ENCODE assay signal across 7 mouse cellular contexts in the genomic region with DNA sequence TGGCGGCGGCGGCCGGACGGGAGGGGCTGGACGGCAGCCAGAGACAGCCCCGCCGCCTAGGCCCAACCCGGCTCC. TPM values are rescaled to one million over a fixed set of nuclear protein-coding genes. Genes with fewer than 3 reads are reported as not detected.
A peak's percentile ranks its signal among the peaks of the same experiment; 100 is the strongest.
DNase-seq lines count a peak whose midpoint lies in the region; ATAC-seq and TF ChIP-seq lines count a peak whose summit lies in the region.

TSS of gene Setd3 (minus strand) at position 69 of the 75 bp plus-strand sequence.

- peak within 1 kb of the TSS; percentile 100 for H3K4me3 ChIP-seq in C2C12 (ENCODE audit: insufficient read depth, poor library complexity, severe bottlenecking)
- peak within 1 kb of the TSS; percentile 87 for H3K4me3 ChIP-seq in ES-Bruce4 (ENCODE audit: low read depth, low read length)
- peak within 1 kb of the TSS; percentile 98 for H3K4me3 ChIP-seq in forebrain, embryonic 12.5 days (replicated peaks)
- H3K4me3 ChIP-seq in hindbrain, embryonic 10.5 days = peak within 1 kb of the TSS; percentile 97
- H3K4me3 ChIP-seq in liver, embryonic 12.5 days = peak within 1 kb of the TSS; percentile 99
- H3K4me3 ChIP-seq in stomach, postnatal 0 days (ENCODE audit: low read depth, low read length) = peak within 1 kb of the TSS; percentile 98

- no peak for DNase-seq in hindbrain, embryonic 10.5 days (ENCODE audit: low spot score)
- DNase-seq in stomach, postnatal 0 days (ENCODE audit: low spot score) = no peak
- no peak for DNase-seq in right cerebral cortex, postnatal 25 days

- H3K36me3 ChIP-seq in C2C12 (ENCODE audit: control insufficient read depth, insufficient read depth) = peaks cover 22% of the 10 kb centered on the region
- H3K36me3 ChIP-seq in ES-Bruce4 (ENCODE audit: control insufficient read depth, insufficient read depth, low read length, poor library complexity, severe bottlenecking) = 0 out of 2 replicates have a peak, but pooled peaks cover 5% of the 10 kb centered on the region
- peaks cover 23% of the 10 kb centered on the region for H3K36me3 ChIP-seq in forebrain, embryonic 12.5 days (replicated peaks)
- peaks cover 24% of the 10 kb centered on the region for H3K36me3 ChIP-seq in hindbrain, embryonic 10.5 days
- H3K36me3 ChIP-seq in liver, embryonic 12.5 days = peaks cover 36% of the 10 kb centered on the region
- no peaks in the 10 kb centered on the region for H3K36me3 ChIP-seq in stomach, postnatal 0 days (ENCODE audit: control insufficient read depth, insufficient read depth, low read length)

- peak within 1 kb of the TSS; percentile 94 for H3K9ac ChIP-seq in ES-Bruce4 (ENCODE audit: low read depth, poor library complexity, severe bottlenecking)
- H3K9ac ChIP-seq in forebrain, embryonic 12.5 days = peak within 1 kb of the TSS; percentile 94
- peak within 1 kb of the TSS; percentile 98 for H3K9ac ChIP-seq in liver, embryonic 12.5 days
- peak within 1 kb of the TSS; percentile 98 for H3K9ac ChIP-seq in stomach, postnatal 0 days (ENCODE audit: low read length)

- no peak for TF ChIP-seq POLR2A in ES-Bruce4 (IDR thresholded peaks at IDR 0.05; ENCODE audit: insufficient read depth, low read length)

- peaks cover 85% of the 10 kb centered on the region for H3K79me2 ChIP-seq in C2C12 (ENCODE audit: control insufficient read depth, insufficient read depth)

- no peaks in the 10 kb centered on the region for H3K9me3 ChIP-seq in ES-Bruce4 (replicated peaks; ENCODE audit: control insufficient read depth, insufficient read depth, low read length, poor library complexity, severe bottlenecking)
- H3K9me3 ChIP-seq in forebrain, embryonic 12.5 days = no peaks in the 10 kb centered on the region
- no peaks in the 10 kb centered on the region for H3K9me3 ChIP-seq in hindbrain, embryonic 10.5 days
- no peaks in the 10 kb centered on the region for H3K9me3 ChIP-seq in liver, embryonic 12.5 days (replicated peaks)
- no peaks in the 10 kb centered on the region for H3K9me3 ChIP-seq in stomach, postnatal 0 days (ENCODE audit: control insufficient read depth, low read length)

- no peaks in the 10 kb centered on the region for H3K27me3 ChIP-seq in C2C12 (ENCODE audit: control insufficient read depth, insufficient read depth, insufficient read length)
- H3K27me3 ChIP-seq in ES-Bruce4 (ENCODE audit: control insufficient read depth, insufficient read depth, low read length, poor library complexity, severe bottlenecking) = no peaks in the 10 kb centered on the region
- H3K27me3 ChIP-seq in forebrain, embryonic 12.5 days = no peaks in the 10 kb centered on the region
- H3K27me3 ChIP-seq in hindbrain, embryonic 10.5 days (ENCODE audit: insufficient read depth, poor library complexity, severe bottlenecking) = no peaks in the 10 kb centered on the region
- no peaks in the 10 kb centered on the region for H3K27me3 ChIP-seq in liver, embryonic 12.5 days (replicated peaks)
- H3K27me3 ChIP-seq in stomach, postnatal 0 days (ENCODE audit: control insufficient read depth, insufficient read depth, low read length) = no peaks in the 10 kb centered on the region

- H3K4me1 ChIP-seq in ES-Bruce4 (ENCODE audit: control insufficient read depth, insufficient read depth, low read length) = no peaks in the 10 kb centered on the region
- peaks cover 29% of the 10 kb centered on the region for H3K4me1 ChIP-seq in forebrain, embryonic 12.5 days
- H3K4me1 ChIP-seq in hindbrain, embryonic 10.5 days (replicated peaks) = peaks cover 39% of the 10 kb centered on the region
- peaks cover 47% of the 10 kb centered on the region for H3K4me1 ChIP-seq in liver, embryonic 12.5 days
- H3K4me1 ChIP-seq in stomach, postnatal 0 days (replicated peaks; ENCODE audit: control insufficient read depth, insufficient read depth) = peaks cover 10% of the 10 kb centered on the region

- H3K27ac ChIP-seq in ES-Bruce4 (ENCODE audit: insufficient read depth, low read length) = peak within 1 kb of the TSS; percentile 55; the same call in 1 of the 2 replicates
- peak within 1 kb of the TSS; percentile 84 for H3K27ac ChIP-seq in forebrain, embryonic 12.5 days
- H3K27ac ChIP-seq in hindbrain, embryonic 10.5 days = peak within 1 kb of the TSS; percentile 95
- H3K27ac ChIP-seq in liver, embryonic 12.5 days = peak within 1 kb of the TSS; percentile 95
- H3K27ac ChIP-seq in stomach, postnatal 0 days (replicated peaks) = peak within 1 kb of the TSS; percentile 98

- peaks cover 68% of the 10 kb centered on the region for H3K79me3 ChIP-seq in C2C12 (ENCODE audit: low read depth)

- peak within 1 kb of the TSS; percentile 89 for H3ac ChIP-seq in C2C12 (ENCODE audit: control insufficient read depth, insufficient read length, low read depth)

- 0% methylated on average over 7 of the region's 9 CpGs for WGBS in forebrain, embryonic 12.5 days
- WGBS in hindbrain, embryonic 10.5 days = 0% methylated on average over 8 of the region's 9 CpGs
- WGBS in liver, embryonic 12.5 days (ENCODE audit: insufficient replicate concordance) = 3% methylated on average over 6 of the region's 9 CpGs
- WGBS in stomach, postnatal 0 days = 5% methylated on average over 4 of the region's 9 CpGs

- TF ChIP-seq EP300 in ES-Bruce4 (IDR thresholded peaks at IDR 0.05; ENCODE audit: insufficient read depth, low read depth, low read length) = no peak
- TF ChIP-seq EP300 in stomach, postnatal 0 days (optimal IDR thresholded peaks at IDR 0.05) = no peak

- no peak for ATAC-seq in forebrain, embryonic 12.5 days (ENCODE audit: low FRiP score)
- no peak for ATAC-seq in liver, embryonic 12.5 days
- ATAC-seq in stomach, postnatal 0 days (ENCODE audit: low FRiP score, low TSS enrichment) = no peak

- peak within 1 kb of the TSS; percentile 83 for H3K4me2 ChIP-seq in forebrain, embryonic 12.5 days
- H3K4me2 ChIP-seq in liver, embryonic 12.5 days = peak within 1 kb of the TSS; percentile 95
- peak within 1 kb of the TSS; percentile 88 for H3K4me2 ChIP-seq in stomach, postnatal 0 days (replicated peaks; ENCODE audit: low read depth)

- no peak for TF ChIP-seq CTCF in C2C12 (IDR thresholded peaks at IDR 0.05; ENCODE audit: control insufficient read depth, insufficient read depth, insufficient read length)
- TF ChIP-seq CTCF in ES-Bruce4 (IDR thresholded peaks at IDR 0.05; ENCODE audit: low read depth, low read length) = no peak
- TF ChIP-seq CTCF in stomach, postnatal 0 days (IDR thresholded peaks at IDR 0.05; ENCODE audit: low read depth) = no peak

TF ChIP-seq in C2C12, 6 proteins besides CTCF, POLR2A, EP300 and RAD21:
- TF ChIP-seq MAX (IDR thresholded peaks at IDR 0.05) (no peak), MYOG (IDR thresholded peaks at IDR 0.05; ENCODE audit: control insufficient read depth, extremely low read depth, insufficient read length) (no peak), USF1 (IDR thresholded peaks at IDR 0.05; ENCODE audit: low read depth) (no peak), CEBPB (IDR thresholded peaks at IDR 0.05; ENCODE audit: low read depth) (no peak), MYOD1 (IDR thresholded peaks at IDR 0.05; ENCODE audit: control insufficient read depth, insufficient read length, low read depth) (no peak), FOSL1 (IDR thresholded peaks at IDR 0.05; ENCODE audit: insufficient read depth, low read length, poor library complexity, severe bottlenecking) (no peak)

RNA-seq across cellular contexts. Expression of gene Setd3, which starts in this region (rescaled TPM):
- polyA plus RNA-seq in C2C12 (2012; fragmentation: generic; extraction: Trizol) (36.8 TPM), ES-Bruce4 (2011; ENCODE audit: insufficient read depth, insufficient read length, low read depth, missing spikeins) (70.8 and 84.5 TPM in 2 replicates)
- 103 and 112 TPM in 2 replicates for polyA plus RNA-seq in forebrain, embryonic 12.5 days (2016; fragmentation: Nextera tagmentation; extraction: Ambion mirVana)
- polyA plus RNA-seq in hindbrain, embryonic 10.5 days (2016; fragmentation: Nextera tagmentation; extraction: Ambion mirVana) = 76.9 and 82.1 TPM in 2 replicates
- polyA plus RNA-seq in liver, embryonic 12.5 days (2016; fragmentation: Nextera tagmentation; extraction: Ambion mirVana) = 71.3 and 76.4 TPM in 2 replicates
- polyA plus RNA-seq in stomach, postnatal 0 days (2015; fragmentation: Nextera tagmentation; extraction: Ambion mirVana) = 54.5 and 56.2 TPM in 2 replicates
